Mouse (Mus musculus) 3134 (cell line): ENCODE data around the gene Dydc2.
"Not testable (repeated sequence)": the region's sequence is repeated elsewhere in the genome, so short reads cannot be mapped to it uniquely, and the experiment has no call there.

Experiments
- DNase-seq: peaks from one replicate; pipeline ENCODE4 v3.0.0-alpha.2; 2011; ENCODE audit warnings: low spot score; ENCODE audit not compliant: insufficient read length; ENCODE audit errors: extremely low read depth

The Dydc2 gene

DNA sequence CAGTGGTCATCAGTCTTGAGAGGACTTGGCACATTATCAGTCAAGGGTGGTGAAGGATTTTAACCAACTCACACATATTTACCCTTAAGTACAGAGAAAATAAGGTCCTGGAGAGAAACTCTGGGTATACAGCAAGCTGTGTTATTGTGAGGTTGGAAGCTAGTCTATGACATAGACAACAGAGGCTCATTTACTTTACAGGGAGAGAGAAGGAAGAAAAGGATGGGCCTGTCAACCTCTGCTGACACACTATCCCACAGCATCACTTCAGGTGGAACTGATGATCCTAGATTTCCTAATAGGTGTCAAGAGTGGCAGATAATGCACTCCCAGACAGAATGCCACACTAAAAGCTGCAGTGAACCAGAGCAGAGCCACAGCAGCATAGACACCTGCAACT lies at the start of gene Dydc2:
Dydc2 (minus strand) TSS at position 101 of the 400 bp plus-strand sequence.
- no peak for DNase-seq

DNA sequence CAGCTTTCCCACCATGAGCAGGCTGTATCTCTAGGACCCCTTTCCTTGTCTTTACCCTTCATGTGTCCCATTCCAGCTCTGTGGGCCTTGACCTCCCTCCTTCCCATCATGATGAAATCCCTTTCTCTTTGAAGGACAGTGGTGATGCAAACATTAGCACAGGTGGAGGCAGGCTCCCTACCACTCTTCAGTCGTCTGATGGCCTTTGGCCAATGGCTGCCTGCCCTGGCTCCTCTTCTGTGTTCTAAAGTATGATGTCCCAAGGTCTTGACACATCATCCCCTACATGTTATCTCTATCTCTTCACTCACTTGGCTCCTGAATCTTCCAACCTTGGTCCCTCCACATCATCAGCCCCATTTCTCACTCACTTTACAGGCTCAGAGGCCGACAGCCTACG lies 47.3 kb upstream of the Dydc2 start:
- DNase-seq = no peak

DNA sequence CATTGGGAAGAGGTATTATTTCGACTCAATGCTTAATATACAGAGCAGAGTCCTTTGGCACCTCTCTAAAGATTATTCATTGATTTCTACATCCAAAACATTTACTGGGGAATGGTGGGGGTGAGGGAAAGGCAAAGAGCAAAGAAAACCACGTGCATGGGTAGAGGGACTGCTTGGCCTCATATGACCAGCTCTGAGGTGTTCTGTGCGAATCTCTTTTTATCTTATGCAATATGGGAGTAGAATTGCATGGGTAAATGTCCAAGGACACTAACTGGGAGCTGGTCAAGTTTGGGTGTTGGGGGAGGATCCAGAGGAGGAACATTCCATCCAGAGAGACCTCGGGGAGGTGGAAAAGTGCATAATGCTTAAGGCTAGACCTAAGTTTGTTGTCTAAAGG lies 43.9 kb upstream of the Dydc2 start:
- no peak for DNase-seq

DNA sequence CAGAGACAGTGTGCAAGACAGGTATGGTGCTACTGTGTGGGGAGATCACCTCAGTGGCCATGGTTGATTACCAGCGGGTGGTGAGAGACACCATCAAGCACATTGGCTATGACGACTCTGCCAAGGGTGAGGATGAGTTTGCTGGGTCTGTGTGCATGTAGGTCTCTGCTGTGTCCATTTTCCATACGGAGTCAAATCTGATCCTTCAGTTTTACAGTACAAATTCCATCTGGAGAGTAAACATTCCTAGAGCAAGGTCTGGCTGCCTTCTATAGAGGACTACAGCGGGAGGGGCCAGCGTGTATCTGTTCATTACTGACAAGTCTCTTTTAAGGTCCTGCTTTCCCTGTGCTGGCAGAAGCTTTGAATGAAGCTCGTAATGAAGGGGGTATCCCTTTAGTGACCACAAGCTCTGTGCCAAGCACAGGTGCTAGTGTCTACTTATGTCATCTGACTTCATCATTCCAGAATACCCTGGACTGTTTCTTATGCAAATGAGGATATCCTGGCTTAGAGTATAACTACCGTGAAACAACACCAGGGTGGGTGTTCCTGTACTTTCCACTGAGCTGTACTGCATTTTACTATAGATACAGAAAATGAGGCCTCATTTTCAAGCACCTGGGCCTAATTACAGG lies 42.1 kb upstream of the Dydc2 start:
- DNase-seq = no peak

DNA sequence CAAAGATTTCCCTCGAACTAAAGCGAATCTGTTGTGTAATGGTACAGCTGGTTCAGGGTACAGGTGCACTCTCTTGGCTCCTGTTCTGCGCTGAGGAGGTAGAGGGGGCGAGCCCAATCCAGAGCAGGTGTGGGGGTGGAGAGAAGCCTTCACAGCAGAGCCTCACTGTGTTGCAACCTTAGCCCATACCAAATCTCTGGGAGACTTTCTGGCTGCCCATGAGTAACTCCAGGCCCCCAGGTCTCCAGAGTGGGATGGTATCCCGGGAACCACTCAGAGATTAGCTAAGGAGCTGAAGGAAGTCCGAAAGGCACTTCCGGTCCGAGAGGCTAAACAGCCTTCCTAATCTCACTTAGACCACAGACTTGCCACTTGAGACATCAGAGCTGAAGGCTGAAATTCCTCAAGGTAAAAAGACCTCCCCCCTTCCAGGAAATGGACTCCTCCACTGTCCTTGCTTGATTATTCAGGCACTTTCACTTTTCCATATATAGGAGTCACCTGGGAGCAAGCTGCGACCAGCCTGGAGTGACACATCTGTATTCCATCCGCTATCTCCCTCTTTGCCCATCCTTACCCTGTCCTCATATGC lies 35.9 kb upstream of the Dydc2 start, which contains the start of gene Mat1a:
Mat1a (plus strand) TSS at position 183 of the 592 bp plus-strand sequence.
- no peak for DNase-seq

DNA sequence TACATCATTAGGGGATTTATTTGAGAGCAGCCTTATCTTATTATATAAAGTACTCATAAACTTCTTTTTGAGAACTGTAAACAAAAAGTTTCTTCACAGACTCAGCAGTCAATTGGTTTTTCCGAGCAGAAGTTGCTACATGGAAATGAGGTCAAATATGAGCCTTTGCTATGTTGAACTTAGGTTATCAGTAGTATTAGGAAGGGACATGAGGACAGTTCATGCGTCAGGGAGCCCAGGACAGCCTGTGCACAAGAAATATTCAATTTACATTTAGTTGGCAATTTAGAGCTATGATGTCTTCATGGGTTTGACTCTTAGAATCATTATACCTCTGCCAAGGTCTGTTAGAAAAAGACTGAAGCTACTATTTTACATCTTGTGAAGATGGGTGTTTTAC lies 33.3 kb upstream of the Dydc2 start:
- DNase-seq = no peak

DNA sequence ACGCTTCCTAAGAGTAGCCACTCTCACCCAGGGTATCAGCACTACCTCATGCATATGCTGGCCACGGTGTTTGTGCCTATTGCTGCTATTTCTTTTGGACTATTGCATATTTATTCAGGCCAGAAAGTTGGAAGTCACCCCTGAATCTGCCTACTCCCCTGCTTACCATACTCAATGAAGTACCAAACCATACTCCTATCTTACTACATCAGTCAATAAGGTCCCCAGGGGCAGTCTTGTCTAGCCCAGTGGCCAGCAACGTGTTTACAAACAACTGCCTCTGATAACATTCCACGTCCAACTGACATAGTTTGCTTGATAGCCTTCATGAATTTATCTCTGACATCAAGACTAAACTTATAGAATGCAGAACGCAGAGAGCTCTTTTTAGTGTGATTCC lies 32.2 kb upstream of the Dydc2 start:
- DNase-seq = no peak

DNA sequence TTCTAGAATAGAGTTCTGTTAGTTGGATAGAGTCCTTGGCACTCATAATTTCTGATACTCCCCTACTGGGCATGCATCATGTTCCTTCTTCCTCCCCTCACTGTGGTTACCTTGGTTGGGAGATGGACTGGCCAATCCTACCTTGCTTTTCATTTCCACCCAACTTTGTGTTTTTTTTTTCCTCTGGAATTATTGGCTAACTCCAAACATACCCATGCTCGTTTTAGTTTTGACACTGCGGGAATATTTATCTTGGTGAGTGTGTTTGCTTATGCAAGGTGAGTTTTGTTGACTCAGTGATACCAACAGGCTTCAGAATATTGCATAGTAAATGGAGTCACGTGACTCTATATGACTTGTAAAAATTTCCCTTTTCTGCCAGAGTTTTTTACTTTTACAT lies 31.7 kb upstream of the Dydc2 start:
- DNase-seq = no peak

DNA sequence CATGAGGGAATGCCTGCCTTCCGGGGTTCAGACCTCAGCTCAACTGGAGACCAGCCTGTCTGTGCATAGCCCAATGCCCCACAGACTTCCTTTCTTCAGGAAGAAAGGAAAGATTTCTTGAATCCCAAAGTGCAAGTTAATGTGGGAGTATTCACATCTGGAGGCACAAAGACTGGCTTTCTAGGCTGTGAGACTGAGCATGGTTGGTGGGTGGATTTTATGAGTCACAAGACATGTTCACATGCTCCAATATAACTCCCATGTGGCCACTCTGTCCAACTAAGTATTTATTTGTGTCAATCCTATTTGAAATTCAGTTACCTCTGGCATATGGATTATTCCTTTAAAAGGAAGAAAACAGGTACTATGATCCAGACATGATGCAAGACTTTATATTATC lies 29.7 kb upstream of the Dydc2 start:
- no peak for DNase-seq

DNA sequence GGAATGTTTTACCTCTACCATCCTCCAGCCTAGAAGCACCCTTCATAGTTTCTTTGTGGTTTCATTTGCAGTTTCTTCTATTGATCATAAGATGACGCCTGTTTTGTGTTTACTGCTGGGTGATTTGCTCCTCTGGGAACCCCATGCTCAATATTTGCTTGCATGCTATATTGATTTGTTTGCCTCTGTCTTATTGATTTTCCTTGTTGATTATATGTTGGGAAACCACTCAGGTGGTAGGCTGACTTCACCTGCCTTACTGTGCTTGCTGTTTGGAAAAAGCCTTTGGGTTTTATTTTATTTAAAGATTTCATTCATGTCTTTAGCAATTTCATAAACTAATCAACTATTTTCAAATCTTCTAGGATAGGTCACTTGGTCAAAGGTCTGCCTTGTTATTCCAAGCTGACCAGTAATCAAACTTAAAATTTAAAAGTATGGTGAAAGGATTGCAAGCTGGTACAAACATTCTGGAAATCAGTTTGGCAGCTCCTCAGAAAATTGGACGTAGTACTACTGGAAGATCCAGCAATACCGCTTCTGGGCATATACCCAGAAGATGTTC lies 27.4 kb upstream of the Dydc2 start:
- DNase-seq = no peak

DNA sequence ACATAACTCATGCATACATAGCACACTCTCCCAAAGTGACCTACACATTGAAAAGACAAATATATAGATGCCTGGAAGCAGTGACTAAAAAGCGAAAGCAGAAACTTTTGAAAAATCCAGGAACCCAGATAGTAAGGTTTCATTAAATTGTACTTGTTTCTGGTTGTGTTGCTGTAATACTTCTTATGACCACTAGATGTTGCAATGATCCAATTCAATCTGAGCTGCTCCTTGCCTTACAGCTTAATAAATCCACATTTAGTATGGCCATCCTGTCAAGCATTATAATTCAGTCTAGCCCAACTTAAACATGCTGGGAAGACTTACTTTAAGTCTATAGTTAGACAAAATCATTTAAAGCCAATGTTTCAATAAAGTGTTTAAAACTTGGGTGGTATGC lies 25.1 kb upstream of the Dydc2 start:
- no peak for DNase-seq

DNA sequence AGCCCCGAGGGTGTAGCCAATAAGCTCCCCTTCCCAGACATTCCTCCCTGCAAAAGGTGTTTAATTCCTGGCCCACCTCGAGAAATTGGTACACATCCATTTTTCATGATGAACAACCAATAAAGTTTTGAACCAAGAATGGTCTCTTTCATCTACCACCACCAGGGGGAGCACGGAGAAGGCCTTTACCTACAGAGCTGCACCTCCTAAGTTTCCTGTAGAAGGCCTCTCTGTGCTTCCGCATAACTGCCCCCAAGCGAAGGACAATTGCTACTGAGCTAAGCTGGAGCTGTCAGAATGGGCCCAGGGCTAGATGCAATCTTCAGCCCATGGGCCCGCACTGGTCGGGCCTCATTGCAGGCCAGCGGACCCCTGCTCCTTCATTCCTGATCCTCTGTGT lies 21.8 kb upstream of the Dydc2 start:
- DNase-seq = no peak

DNA sequence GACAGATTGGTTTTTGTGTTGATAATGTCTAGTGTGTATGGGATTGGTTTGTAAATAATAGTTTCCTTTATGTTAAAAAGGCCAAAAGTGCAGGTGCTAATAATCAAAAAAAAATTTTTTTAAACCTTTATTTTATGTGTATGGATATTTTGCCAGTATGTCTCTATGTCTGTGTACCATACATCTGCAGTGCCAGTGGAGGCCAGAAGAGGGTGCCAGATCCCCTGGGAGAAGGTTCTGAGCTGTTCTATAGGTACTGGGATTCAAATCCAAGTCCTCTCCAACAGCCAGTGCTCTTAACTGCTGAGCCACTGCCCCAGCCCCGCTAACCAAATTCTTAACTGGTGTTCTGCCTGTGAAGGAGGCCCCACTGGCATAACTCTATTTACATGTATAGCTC lies 18.5 kb upstream of the Dydc2 start:
- no peak for DNase-seq

DNA sequence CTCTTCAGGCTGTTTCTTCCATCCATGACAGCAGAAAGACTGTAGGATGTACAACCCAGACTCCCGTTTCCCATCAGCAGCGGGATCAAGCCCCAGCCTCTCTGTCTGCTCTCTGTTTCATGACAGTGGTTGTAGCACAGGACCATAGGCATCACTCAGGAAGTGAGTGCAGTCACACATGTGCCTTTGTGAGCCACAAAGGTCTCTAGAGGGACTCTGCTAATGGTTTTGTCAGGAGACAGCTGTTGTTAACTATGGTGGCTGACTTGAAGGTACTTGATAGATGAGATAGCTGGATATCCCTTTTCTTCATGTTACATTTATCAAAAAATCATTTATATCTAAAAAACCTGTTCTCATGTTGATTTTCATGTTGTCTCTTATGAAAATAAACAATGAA lies 13.4 kb upstream of the Dydc2 start:
- no peak for DNase-seq

DNA sequence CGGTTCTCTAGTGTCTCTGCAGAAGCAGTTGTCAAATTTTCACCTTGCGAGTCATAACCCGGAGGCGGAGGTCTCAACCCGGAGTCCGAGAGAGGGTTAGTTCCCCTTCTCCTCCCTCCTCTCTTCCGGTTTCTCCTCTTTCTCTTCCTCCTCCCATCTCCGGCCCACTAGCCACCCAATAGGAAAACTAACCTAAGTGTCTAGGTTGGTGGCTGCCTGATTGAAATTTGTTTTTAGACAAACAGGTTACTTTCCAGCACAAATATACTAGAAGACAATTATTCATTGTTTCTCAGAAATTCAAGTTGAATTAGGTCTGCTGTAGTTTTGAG lies 3.9 kb upstream of the Dydc2 start:
- DNase-seq = no peak

DNA sequence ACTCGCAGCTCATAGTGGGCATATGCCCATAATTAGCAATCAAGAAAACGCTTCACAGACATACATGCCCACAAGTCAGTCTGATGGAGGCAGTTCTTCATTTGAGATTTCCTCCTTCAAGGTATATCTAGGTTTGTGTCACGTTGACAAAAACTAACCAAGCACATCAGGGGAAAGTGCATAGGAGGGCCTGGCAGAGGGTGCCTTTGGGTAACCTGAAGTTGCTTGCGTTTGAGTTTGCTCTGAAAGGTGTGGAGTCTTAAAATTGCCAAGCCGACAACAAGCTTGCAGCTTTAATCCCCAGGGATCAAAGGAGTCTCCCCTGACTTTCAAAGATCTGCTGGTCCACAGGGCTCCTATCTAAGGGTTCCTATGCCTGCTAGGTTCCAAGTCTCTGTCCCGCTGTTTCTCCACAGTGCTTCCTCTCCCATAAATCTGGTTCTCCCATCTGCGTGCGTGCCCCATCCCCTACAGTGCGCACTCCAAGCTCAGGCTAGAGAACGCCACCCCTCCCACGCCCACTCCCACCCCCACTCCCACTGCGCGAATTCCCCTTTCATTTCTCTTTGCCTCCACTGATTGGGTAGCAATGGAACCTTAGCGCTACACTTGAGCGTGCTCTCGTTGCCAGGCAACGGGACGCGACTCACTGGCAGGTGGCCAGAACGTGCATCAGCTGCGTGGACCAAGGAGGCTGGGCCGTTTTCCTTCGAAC lies 3.4 kb upstream of the Dydc2 start, which contains the start of gene Dydc1:
Dydc1 (plus strand) TSS at position 683 of the 715 bp plus-strand sequence.
- no peak for DNase-seq

DNA sequence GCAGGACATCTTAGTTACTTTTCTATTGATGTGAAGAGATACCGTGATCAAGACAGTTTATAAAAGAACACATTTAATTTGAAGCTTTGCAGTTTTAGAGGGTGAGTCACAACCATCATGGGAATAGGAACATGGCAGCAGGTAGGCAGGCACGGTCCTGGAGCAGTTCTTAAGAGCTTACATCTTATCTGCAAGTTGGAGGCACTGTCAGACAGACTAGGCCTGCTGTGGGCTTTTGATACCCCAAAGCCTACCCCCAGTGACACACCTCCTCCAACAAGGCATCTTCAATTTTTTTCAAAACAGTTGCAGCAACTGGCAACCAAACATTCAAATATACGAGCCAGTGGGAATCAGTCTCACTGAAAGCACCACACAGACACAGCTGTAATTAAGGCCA lies 1.3 kb upstream of the Dydc2 start:
- DNase-seq = no peak

DNA sequence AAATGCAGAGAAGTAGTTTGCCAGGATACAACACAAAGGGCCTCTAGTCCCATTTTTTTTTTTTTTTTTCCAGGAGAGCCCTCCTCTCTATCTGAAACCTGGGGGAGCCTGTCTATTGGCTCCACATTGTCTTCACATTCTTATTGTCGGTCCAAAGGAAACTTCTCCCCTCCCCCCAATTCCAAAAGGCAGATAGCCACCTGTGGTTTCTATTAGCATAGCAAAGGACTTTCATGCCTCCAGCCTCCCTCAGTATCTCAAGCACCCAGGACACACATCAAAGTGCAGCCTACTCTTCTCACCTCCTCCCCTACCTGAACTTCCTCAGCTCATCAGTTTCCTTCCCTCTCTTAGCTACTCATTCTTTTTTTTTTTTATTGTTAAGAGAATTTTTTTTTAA lies 2.6 kb downstream of the Dydc2 start:
- DNase-seq = no peak

DNA sequence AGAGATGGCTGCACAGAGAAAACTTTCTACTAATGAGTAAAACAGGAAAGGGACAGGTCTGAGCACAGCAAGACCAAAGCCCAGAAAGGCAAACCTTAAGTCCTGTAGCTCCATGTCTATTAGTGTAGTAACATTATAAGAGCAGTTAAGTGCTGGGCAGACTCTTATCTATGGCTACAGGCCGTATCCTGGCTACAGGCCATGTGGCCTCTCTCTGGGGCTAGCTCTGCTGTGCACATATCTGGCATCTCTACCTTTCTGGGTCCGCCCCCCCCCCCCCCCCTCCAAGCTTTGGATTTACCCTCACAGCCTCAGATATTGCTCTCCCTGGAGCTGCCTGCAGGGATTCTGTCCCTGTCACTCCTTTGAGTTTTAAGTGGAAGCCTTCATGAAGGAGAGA lies 3.8 kb downstream of the Dydc2 start:
- no peak for DNase-seq

DNA sequence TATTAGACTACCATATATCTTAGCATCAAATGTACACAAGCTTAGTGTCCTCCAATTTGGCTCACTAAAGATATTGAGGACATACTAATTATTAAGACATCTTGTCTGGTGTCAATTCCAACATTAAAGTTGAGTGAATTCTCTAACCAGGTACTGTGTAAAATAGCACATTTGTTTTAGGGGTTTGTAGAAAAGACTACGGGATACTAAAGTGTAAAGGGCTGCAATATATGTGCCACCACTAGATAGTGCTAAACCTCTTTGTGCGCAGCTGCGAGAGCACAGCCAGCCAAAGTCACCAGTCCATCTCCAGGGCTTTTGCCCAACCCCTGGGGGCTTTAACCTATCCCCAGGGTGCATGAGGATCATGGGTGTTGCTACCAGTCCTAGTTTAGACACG lies 15.8 kb downstream of the Dydc2 start:
- DNase-seq = not testable (repeated sequence)

DNA sequence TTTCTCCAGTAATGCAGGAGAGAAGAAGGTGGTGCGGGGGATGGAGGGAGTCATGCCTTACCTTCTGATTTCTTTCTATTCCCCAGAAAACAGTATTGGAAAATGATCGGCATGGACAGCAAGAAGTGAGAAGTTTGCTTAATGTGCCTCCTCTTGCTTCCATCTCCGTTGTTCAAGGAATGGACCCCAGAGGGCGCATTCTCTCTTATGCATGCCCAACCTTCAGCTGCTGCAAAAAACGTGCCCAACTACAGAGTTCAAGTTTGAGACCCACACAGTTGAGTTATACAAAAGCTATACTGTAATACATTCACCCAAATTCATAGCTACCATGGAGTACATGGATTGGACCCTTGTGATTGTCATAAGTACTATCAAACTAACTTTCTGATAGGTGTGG lies 16.5 kb downstream of the Dydc2 start:
- no peak for DNase-seq

DNA sequence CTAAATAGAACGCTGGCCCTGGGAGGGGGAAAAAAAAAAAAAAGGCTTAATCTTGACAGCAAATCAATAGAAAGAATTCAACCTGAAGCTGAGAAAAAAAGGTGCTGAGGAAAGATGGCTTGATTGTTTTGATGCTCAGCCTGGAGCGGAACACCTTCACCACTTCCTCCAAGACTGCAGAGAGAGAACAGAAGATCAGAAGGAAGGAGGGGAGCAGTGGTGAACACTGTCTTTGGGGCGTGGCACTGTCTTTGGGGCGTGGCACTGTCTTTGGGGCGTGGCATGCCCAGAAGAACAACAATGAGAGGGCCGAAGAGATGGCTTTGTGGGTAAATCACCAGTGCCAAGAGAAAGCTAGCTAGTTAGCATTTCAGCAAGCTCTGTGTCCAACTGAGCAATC lies 18.5 kb downstream of the Dydc2 start:
- DNase-seq = no peak
